Mouse (Mus musculus): ENCODE measurements around the gene Rnasek.

The Rnasek gene

DNA sequence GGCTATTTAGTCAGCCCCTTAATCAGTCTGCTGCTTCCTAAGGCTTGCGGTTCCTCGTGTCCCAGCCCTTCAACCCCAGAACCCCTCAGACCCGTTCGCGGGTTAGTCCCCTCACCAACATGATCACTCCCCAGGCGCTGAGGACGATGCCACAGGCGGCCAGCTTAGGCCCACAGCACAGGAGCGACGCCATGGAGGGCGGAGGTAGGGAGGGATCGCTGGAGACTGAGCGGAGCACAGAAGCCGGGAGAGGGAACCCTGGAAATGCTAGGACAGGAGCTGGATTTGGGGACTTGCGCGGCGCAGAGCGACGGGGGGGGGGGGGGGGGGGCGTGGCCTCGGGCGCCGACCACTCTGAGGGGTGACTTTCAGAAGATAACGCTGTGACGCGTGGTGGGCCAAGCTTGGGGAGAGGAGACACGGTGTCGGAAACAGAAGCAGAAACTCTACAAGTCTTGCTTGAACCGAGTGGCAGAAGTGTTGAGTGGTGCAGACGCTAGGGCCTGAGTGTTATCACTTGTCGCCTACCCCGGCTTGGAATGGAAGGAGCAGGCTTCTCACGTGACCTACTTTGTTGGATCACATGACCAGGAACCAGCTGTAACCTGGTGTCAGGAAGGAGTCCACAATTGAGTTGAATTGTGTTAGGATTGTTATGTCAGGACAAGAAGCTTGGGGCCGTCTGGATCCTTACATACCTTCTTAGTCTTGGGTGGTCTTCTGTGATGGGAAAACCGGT is at the start of gene Rnasek, which contains the start of gene Gm21988:
Rnasek (minus strand) TSS at position 302 of the 739 bp plus-strand sequence.
Gm21988 (minus strand) TSS at position 290 of the 739 bp plus-strand sequence.
- peak; percentile 86 for DNase-seq

GRCm38 (mm10) chr11:70289236-70289635 is 49.6 kb upstream of the Rnasek start:
- no peak for DNase-seq

DNA sequence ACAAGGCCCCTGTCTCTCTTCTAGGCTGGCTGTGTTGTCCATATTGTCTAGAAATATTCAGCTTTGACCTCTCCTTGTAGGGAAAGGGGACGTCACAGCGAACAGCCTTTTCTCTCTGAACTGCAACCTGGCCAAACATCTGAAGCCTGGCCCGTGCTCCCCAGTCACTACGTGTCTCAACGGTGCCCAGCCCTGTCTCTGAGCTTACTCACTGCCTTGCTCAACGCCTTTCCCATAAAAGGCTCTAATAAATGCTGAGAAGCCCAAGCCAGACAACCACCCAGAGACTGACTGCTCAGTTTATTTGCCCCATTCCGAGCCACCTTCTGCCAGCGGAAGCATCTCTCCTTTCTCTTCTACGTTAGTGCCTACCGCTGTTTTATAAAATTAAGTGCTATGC is 48.5 kb upstream of the Rnasek start:
- DNase-seq = no peak

GRCm38 (mm10) chr11:70285686-70286085 is 46.0 kb upstream of the Rnasek start:
- DNase-seq = no peak

DNA sequence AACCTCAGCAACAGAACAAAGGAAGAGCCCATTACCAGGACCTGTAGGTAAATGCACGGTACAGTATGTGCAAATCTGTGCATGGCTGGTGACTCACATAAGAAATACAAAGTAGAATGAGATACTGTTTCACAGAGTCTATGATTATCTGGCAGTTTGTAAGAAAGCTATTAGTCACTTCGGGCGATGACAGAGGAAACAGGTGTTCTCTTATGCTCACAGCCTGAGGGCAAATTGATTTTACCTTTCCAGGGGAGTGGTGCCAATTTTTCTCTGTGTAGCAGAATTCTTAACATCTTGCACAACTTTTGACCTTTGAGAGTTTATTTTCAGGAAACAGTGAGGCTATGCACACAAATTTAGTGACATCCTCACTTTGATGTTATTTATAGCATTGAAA is 45.1 kb upstream of the Rnasek start:
- DNase-seq = no peak

GRCm38 (mm10) chr11:70283666-70284065 is 44.0 kb upstream of the Rnasek start:
- DNase-seq = peak; percentile 66

- DNase-seq = no peak
These were observed 40.8 kb upstream of the Rnasek start for GRCm38 (mm10) chr11:70280441-70280840.

DNA sequence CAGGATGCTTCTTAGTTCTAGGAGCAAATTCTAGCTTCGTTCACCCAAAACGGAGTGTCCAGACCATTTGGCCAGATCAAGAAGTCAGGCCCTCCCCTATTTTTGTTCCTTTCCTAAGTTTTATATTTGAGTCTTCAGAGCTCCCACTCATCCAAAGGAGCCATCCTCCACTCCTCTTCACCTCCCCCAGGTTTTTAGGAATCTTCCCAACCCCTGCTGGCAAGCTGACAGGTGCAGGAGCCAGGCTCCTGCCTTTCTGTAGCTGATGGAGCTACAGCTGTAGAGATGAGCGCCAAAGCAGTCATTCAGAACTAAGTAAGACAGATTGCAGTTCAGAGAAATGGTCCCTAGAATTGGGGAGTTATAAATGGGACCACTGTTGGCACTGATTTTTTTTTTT is 39.3 kb upstream of the Rnasek start:
- no peak for DNase-seq

DNA sequence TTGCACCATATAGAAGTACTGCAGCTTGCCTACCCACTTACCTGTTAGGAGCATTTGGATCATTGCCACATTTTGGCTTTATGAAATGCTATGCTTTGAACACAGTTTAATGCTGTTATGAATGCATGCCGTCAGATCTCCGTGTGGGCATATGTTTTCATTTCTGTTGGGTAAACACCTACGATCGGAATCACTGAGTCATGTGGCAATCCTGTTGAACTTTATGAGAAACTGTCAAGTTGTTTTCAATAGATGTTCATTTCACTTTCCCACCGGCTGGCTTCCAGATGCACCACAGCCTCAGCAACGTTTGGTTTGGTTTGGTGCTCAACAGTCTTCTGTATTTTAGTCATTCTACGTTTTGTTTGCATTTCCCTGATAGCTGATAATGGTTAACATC is 32.0 kb upstream of the Rnasek start:
- DNase-seq = no peak

GRCm38 (mm10) chr11:70266405-70266804 is 26.8 kb upstream of the Rnasek start:
- DNase-seq = peak; percentile 11

GRCm38 (mm10) chr11:70265819-70266218 is 26.2 kb upstream of the Rnasek start:
- no peak for DNase-seq

GRCm38 (mm10) chr11:70265252-70265651 is 25.6 kb upstream of the Rnasek start:
- no peak for DNase-seq

- no peak for DNase-seq
These were observed 19.4 kb upstream of the Rnasek start for GRCm38 (mm10) chr11:70259035-70259434.

- DNase-seq = peak; percentile 59
These were observed 15.4 kb upstream of the Rnasek start, which contains the start of gene Alox12 for GRCm38 (mm10) chr11:70254931-70255531. Alox12 (minus strand) TSS chr11:70255353.

GRCm38 (mm10) chr11:70254337-70254736 is 14.7 kb upstream of the Rnasek start:
- DNase-seq = no peak

- DNase-seq = no peak
These were observed 12.2 kb upstream of the Rnasek start for GRCm38 (mm10) chr11:70251853-70252252.

DNA sequence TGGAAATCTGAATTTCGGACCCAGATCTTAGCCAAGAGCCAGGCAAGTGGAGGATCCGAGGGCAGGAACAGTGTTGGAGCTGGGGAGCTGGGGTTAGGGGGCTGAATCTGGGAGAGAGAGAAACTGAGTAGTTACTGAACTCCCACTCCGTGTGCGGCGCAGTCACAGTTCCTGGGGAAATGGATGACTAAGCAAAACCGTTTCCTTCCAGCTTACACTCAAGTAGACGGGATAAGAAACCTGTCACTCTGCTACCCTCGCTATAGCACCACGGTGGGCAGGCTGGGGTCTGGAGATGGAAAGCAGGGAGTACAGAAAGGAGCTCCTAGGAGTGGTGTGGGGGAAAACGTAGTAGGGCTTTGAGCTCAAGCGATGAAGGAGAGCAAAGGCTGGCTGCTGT is 10.5 kb upstream of the Rnasek start:
- no peak for DNase-seq

- no peak for DNase-seq
These were observed 7.6 kb upstream of the Rnasek start for GRCm38 (mm10) chr11:70247136-70247845.

- DNase-seq = no peak
These were observed 2.9 kb upstream of the Rnasek start for GRCm38 (mm10) chr11:70242591-70242990.

- peak; percentile 45 for DNase-seq
These were observed 826 bp downstream of the Rnasek start for GRCm38 (mm10) chr11:70238591-70239440.

DNA sequence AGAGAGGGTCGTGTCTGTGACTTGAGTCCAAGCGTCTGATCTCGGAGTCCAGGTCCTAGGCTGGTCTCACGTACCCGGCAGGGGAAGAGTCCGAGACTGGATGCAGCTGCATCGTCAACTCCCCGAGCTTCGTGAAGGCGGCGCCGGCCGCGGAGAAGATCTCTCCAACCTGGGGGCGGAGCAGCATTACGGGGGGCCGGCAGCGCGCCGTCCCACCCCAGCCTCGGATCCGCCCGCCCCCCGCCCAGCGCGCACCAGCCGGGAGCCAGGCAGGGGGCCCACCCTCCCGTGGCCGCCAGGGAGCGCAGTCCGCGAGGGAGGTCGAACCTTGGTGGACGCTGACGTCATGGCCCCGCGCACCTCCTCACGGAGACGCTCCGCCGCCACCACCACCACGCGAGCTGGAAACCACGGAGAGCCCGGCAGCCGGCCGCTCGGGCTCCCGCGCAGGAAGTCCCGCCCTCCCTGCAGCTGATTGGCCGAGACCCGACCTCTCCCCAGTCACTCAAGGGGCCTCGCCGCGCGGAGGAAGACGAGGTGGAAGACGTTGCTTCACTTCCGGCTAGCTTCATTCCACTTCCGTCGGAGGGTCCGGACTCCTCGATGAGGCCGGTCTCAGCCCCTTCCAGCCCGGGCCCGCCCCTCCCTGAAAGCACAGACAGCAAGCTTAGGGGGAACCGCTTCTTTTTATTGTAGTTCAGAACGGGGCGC is 2.0 kb downstream of the Rnasek start, which contains the start of gene 0610010K14Rik:
0610010K14Rik (minus strand) TSS at position 458 of the 711 bp plus-strand sequence.
- DNase-seq = peak; percentile 97

DNA sequence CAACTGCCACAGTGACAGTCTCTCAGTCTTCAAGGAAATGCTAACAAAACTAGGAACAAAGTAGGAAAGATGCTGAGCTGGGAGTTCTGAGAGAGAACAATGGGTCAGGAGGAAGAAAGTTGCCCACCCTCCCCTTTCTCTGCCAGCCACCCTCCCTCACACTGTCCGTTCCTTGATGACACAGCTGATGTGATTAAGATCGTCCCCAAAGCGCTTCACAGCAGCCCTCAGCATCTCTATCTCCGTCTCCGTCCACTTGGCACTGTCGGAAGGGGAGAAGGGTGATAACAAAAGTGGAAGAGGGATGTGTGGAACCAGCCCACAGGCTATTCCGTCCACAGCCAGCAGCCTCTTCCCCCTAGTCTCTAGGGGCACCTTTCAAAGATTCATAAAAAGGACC is 2.9 kb downstream of the Rnasek start:
- DNase-seq = no peak
